Mouse (Mus musculus) monocyte, adult 5-6 weeks (primary cell): Measurements from ENCODE around the gene Keap1. TPM values are rescaled to one million over a fixed set of nuclear protein-coding genes. Genes with fewer than 3 reads are reported as not detected.
"Not testable (repeated sequence)": the region's sequence is repeated elsewhere in the genome, so short reads cannot be mapped to it uniquely, and the experiment has no call there.

Experiments
- ATAC-seq: fragments of 153-309, 156-312 bp; replicated peaks from 2 replicates; pipeline ENCODE4 v1.8.0; 2017; ENCODE audit warnings: mild to moderate bottlenecking; ENCODE audit not compliant: low TSS enrichment, insufficient number of reproducible peaks, severe bottlenecking, poor library complexity, low FRiP score
- total RNA-seq: library from RNA; stranded (forward); fragments of 200-1000, 200-491, 200-594 nt; gene quantifications from 3 replicates; pipeline ENCODE4 v1.2.3, GENCODE M21; 2017

Gene Keap1
- total RNA-seq: 21.7 to 32.5 TPM (median 22.1 TPM) in 3 replicates

GRCm38 (mm10) chr9:21238733-21239464 is at the start of gene Keap1:
Gene Keap1, minus strand, starts transcription at chr9:21239361.
- 0 out of 2 replicates have a peak, but pooled peaks have one; percentile 25 for ATAC-seq

GRCm38 (mm10) chr9:21288404-21289336 is 49.5 kb upstream of the Keap1 start:
- ATAC-seq: no peak

- peak; percentile 79 for ATAC-seq
These were observed 48.6 kb upstream of the Keap1 start, which contains the start of gene Kri1 for GRCm38 (mm10) chr9:21287571-21288402. Gene Kri1, minus strand, starts transcription at chr9:21287969.

GRCm38 (mm10) chr9:21286753-21287152 is 47.6 kb upstream of the Keap1 start:
- ATAC-seq: no peak

- no peak for ATAC-seq
These were observed 44.8 kb upstream of the Keap1 start for GRCm38 (mm10) chr9:21283994-21284393.

GRCm38 (mm10) chr9:21283591-21283990 is 44.4 kb upstream of the Keap1 start:
- ATAC-seq: no peak

GRCm38 (mm10) chr9:21277776-21278175 is 38.6 kb upstream of the Keap1 start:
- no peak for ATAC-seq

GRCm38 (mm10) chr9:21276307-21276706 is 37.1 kb upstream of the Keap1 start:
- no peak for ATAC-seq

GRCm38 (mm10) chr9:21275727-21276126 is 36.6 kb upstream of the Keap1 start:
- no peak for ATAC-seq

GRCm38 (mm10) chr9:21275013-21275710 is 36.0 kb upstream of the Keap1 start:
- no peak for ATAC-seq

GRCm38 (mm10) chr9:21274336-21274735 is 35.2 kb upstream of the Keap1 start:
- no peak for ATAC-seq

- no peak for ATAC-seq
These were observed 34.5 kb upstream of the Keap1 start for GRCm38 (mm10) chr9:21273520-21274228.

- ATAC-seq: no peak
These were observed 33.9 kb upstream of the Keap1 start for GRCm38 (mm10) chr9:21273094-21273493.

GRCm38 (mm10) chr9:21272391-21272790 is 33.2 kb upstream of the Keap1 start:
- no peak for ATAC-seq

- ATAC-seq: not testable (repeated sequence)
These were observed 30.4 kb upstream of the Keap1 start for GRCm38 (mm10) chr9:21269590-21269989.

GRCm38 (mm10) chr9:21268305-21268704 is 29.1 kb upstream of the Keap1 start:
- ATAC-seq: no peak

- no peak for ATAC-seq
These were observed 27.7 kb upstream of the Keap1 start for GRCm38 (mm10) chr9:21266889-21267288.

- ATAC-seq: no peak
These were observed 26.4 kb upstream of the Keap1 start for GRCm38 (mm10) chr9:21265611-21266010.
